Mouse (Mus musculus) gastrocnemius, postnatal 10 days (tissue): ENCODE data around the gene Btbd10. TPM values are rescaled to one million over a fixed set of nuclear protein-coding genes. Genes with fewer than 3 reads are reported as not detected.
A peak's percentile ranks its signal among the peaks of the same experiment; 100 is the strongest.

Source experiments
- DNase-seq: peaks from one replicate; pipeline ENCODE4 v3.0.0; 2021; ENCODE audit warnings: mixed read lengths
- total RNA-seq, 2 experiments: library from RNA; stranded (reverse); gene quantifications; 2 replicates each; pipeline ENCODE4 v1.2.3; 2021

Btbd10 gene
- total RNA-seq, 2 experiments from 2014 or later: 10.3 to 14.0 TPM

DNA sequence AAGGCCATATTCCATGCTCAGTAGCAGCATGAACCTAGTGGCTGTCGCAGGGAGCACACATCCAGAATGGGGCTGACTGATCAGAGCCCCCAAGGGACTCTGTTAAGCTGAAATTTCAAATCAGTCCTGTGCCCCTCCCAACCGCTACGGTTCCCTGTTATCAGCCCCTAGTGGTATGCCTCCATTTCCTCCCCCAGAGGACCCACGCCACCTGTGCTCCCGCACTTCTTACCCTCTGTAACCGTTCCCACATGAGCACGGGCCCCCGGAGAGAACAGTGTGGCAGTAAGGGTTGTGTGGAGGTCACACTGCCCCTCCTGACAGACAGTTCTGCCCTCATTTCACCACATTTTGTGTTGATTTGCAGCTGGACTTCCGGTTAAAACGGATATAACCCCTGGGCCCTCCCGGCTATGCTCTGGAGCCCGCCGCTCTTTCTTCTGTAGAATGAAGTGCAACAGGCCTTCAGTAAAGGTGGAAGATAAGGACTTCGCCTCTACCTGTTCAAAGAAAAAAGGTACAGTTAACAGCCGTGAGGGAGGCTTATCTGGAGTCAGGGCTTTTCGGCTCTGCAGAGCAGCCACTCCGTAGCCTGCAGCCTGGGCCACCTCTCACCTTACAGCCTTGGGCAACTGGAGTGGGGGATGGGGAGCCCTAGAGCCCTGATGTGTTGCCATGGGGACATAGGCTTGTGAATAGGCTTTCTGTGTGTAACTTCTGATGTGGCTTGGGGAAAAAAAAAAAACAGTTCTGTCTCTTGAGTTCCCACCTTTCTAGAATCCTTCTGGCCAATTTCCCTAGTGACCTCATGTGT, 73.9 kb downstream of the Btbd10 start:
- no peak for DNase-seq

- no peak for DNase-seq
Measured at GRCm38 (mm10) chr7:113294598-113294997, 74.6 kb downstream of the Btbd10 start.

DNA sequence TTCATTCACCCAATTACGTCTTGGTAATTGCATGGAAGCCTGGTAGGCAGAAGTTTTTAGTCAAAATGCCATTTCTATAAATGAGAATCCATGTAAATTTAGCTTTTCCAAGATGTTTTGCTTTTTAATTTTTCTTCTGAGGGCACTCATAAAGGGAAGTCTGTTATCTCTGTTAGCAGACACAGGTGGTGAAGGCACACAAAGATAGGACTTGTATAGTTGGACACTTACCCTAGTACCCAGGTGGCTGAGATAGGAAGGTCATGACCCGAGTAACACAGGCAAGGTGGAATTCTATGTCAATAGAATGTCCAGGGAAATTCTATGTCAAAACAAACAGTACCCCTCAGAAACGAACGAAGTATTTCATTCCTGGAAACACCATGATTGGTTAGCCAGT, 77.0 kb downstream of the Btbd10 start:
- DNase-seq: no peak

DNA sequence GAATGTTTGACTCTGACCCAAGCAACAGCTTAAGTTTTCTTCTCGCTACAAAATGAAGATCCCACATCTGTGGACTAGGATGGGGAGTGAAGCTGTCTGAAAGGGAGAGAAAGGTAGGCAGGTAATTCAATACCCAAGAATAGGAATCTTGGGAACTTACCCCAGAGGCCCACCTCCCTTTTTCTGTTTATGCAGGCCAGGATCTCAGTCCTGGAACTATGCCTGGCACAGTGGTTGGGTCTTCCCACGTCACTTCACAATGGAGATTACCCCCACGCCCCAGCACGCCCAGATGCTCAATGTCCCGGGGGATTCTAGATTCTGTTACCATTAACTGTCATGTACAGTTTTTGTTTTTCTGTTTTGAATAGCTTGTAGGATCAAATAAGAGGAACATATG, 77.5 kb downstream of the Btbd10 start:
- DNase-seq: no peak

DNA sequence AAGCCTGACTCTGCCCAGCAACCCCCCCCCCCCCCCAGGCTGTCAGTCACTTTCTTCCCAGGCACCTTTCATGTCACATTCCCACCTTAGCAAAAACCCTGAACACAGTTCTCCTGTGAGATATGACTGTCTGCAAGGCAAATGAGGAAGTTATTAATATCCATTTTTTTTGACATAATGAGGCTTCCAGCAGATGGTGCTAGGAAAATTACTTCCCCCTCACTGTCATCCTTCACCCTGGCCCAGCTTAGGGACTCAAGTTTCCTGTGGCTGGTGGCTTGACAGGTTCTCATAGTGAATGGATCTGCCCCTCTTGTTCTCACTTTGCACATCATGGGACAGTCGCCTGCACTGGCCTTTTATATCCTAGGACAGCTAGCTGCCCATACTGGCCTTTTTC, 80.0 kb downstream of the Btbd10 start:
- no peak for DNase-seq

GRCm38 (mm10) chr7:113285405-113285804, 83.8 kb downstream of the Btbd10 start:
- DNase-seq: no peak

DNA sequence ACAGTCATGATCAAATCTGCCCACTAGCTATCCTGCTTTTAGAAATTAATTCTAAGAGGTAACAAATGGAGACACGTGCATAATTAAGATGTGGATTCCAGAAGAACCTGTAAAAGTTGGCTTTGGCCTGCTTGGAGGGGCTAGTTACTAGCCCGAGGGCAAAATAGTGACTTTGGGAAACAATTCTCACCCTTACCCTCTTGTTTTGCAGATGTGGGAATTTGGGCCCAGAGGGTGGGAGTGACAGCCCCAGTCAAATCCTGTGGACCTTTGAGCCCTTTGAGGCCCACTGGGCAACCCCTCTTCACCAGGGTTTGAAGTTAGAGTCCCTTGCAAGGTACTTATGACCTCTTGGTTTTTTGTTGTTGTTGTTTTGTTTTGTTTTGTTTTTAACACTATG, 89.9 kb downstream of the Btbd10 start:
- DNase-seq: no peak

DNA sequence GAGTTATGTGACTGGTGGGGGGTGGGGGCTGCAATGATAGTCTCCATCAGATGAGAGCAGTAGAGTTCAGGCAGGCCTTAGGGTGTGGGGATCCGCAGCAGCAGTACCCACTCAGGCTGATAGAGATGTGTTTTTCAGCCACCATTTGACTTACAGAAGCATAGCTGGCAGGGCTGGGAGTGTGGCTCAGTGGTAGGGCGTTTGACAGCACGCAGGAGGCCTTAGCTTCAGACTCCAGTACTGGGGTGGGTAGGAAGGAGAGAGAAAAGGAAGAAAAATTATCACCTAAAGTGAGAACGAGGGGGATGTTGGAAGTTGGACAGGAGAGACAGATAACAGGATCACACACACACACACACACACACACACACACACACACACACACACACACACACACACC, 90.7 kb downstream of the Btbd10 start:
- DNase-seq: no peak

DNA sequence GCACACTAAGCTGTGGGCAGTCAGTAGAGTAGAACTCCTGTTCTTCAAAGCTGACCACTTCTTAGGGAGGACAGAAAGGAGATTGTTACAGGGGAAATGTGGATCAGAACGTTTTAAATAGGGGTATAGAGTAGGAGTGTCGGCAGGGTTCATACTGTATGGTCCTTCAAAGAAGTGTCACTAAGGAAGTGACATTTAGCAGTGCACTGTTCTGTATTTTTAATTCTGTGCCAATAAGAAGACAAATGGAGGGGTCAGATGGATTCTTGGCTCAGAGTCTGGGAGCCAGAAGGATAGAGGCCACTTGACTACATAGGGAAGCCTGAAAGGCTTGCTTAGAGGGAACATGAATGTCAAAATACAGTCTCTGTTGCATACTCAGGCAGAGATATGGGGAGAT, 91.9 kb downstream of the Btbd10 start:
- no peak for DNase-seq

DNA sequence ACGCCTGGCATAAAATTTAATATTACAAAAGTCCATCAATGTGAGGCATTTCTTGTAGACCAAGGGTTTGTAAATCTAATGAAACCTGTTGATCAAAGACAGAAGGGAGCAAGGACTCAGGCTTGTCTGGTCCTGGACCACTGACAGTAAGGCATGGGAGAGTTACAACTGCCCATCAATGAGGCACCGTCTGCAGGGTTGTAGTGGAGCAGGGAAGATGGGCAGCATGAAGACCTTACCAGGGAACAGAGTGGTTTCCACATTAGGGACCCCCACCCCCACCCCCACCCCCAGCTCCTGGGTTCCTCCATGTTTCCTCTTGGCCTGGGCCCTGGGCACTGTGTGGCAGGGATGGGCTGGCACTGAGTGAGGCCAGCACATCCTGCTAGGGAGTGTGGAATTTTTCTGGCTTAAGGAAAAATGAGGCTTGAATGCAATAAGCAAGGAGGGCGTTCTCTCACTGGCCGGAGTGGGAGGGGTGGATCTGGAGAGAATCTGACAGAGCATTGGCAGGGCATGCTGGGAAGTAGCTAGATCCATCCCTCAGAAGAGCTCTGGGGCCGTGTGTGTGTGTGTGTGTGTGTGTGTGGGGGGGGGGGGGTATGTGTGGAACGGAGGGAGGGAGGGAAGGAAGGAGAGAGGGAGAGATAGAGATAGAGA, 96.7 kb downstream of the Btbd10 start:
- DNase-seq: no peak

GRCm38 (mm10) chr7:113270991-113271390, 98.2 kb downstream of the Btbd10 start:
- DNase-seq: no peak

DNA sequence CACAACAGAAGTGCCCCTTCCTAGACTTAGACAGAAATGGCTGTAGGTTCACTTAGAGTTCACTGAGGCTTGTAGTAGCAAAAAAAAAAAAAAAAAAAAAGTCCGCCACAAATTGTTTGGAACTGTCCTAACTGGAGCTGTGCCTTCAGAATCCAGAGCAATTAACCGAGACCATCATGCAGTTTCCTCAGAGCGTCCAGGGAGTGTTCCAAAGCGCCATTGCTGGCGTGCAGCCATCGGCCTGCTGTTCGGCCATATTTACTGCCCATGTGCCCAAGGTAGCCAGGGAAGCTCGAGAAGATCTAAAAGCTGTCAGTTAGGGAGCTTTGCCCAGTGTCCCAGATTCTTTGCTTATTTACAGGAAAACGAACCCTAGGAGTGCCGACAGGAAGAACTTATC, 98.6 kb downstream of the Btbd10 start:
- DNase-seq: peak; percentile 47

- no peak for DNase-seq
Measured at GRCm38 (mm10) chr7:113269921-113270320, 99.3 kb downstream of the Btbd10 start.

DNA sequence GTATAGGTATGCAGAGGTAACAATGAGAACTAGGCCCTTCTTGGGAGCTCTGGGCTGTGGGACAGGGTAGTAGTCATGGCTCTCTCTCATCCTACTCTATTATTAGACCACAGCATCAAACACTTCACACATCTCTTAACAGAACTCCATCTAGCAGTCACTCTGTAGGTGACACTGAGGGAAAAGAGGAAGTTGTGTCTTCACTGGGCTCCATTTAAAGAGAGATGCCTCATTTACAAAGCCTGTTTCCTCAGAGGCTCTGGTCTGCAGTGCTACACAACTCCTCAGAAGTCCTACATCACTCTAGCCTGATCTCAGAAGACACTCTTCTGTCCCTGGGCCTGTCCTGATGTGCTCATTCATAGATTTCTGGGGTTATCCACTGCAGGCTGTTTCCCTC, 100.1 kb downstream of the Btbd10 start:
- no peak for DNase-seq

GRCm38 (mm10) chr7:113268287-113268686, 100.9 kb downstream of the Btbd10 start:
- DNase-seq: peak; percentile 78

Other genes starting within 250 kb of the Btbd10 start
- 10 to 100 TPM in 1 of 2 experiments, 1 to 10 TPM in 1; 9.4 to 11.4 TPM for gene Arntl, start 161.9 kb downstream of the Btbd10 start, total RNA-seq
- not detected for gene Pth, start 19.2 kb upstream of the Btbd10 start, total RNA-seq
- gene Far1, start 144.4 kb upstream of the Btbd10 start, total RNA-seq: 10 to 100 TPM; 25.3 to 36.6 TPM